Mouse (Mus musculus) lung, postnatal 14 days (tissue): ENCODE data around the gene Pnpla6.

Experiments
- DNase-seq: peaks from one replicate; pipeline ENCODE4 v3.0.0; 2021

The Pnpla6 gene

GRCm38 (mm10) chr8:3515260-3515671 lies at the start of gene Pnpla6:
Gene Pnpla6 (plus strand): TSS chr8:3515384.
- peak; percentile 92 for DNase-seq

DNA sequence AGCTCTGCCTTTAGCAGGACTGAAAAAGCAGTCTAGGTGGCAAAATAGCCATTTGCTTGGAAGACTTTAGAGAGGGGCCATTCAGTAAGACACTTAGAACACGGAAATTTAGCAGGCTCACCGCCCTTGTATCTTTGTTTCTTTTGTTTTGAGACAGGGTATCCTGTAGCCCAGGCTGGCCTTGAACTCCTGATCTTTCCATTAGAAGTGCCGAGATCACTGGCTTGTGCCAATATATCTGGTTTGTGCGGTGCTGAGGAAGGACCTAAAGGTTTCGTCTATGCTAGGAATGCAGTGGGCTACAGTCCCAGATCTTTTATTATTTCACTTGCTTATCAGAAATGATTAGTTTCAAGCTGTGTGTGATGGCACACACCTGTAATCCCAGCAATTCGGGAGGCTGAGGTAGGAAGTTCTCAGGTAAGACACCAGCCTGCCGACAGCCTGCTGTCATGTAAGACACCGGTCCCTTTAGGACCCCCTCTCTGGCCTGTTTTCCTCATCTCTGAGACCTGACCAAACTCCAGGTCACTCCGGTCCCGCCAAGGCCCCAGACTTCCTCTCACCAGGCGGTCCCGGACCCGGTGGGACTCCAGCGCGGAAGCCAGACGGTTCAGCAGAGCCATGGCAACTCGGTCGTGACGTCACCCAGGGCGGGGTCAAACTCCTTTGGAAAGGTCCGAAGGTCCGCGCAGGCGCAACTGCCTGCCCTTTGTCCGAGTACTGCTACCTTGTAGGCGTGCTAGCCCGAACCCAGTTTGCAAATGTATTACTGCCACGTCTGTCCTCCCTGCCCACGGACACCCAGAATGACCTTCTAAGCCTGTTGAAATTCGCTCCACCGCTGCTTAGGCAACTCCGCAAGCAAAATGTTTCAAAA lies 47.9 kb upstream of the Pnpla6 start, which contains the start of gene Pex11g:
Pex11g (minus strand) TSS at position 675 of the 880 bp plus-strand sequence.
- DNase-seq: peak; percentile 100

DNA sequence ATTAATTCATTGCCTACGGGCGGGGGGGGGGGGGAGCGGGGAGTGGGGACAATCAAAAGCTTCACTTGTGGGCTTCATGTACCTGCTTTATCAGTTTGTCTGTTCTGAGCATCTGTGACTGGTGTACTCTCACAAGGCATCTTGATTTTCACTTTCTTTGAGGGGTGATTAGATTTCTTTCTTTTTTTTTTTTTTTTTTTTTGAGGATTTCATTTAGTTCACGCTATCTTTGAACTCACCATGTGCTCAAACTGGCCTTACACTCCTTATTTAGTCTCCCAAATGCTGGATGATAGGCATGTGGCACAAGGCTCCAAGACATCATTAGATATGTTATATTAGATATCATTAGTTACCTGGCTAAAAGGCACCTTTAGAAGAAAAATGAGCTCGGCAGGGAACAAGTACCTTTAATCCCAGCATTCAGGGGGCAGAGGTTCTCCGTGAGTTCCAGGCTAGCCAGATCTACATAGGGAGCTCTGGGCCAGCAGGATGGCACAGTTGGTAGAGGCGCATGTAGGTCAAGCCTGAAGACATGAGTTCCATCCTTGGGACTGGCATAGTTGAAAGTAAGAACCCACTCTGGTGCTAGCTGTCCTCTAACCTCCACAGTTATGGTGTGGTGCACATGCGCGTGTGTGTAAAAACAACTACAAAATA lies 47.2 kb upstream of the Pnpla6 start:
- DNase-seq: no peak

DNA sequence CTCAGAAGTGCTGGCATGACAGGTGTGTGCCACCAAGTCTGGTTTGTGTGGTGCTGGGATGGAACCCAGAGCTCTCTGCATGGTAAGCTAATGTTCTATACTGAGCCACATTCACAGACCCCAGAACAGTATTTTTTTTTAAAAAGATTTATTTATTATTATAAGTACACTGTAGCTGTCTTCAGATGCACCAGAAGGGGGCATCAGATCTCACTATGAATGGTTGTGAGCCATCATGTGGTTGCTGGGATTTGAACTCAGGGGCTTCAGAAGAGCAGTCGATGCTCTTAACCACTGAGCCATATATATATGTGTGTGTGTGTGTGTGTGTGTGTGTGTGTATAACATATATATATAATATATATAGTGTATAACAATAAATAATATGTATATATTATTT lies 46.3 kb upstream of the Pnpla6 start:
- DNase-seq: no peak

GRCm38 (mm10) chr8:3470562-3470961 lies 44.6 kb upstream of the Pnpla6 start, which contains the start of gene Tex45:
Gene Tex45 (plus strand): TSS chr8:3470862.
- DNase-seq: no peak

- no peak for DNase-seq
Observed at GRCm38 (mm10) chr8:3475715-3476429, 39.3 kb upstream of the Pnpla6 start.

DNA sequence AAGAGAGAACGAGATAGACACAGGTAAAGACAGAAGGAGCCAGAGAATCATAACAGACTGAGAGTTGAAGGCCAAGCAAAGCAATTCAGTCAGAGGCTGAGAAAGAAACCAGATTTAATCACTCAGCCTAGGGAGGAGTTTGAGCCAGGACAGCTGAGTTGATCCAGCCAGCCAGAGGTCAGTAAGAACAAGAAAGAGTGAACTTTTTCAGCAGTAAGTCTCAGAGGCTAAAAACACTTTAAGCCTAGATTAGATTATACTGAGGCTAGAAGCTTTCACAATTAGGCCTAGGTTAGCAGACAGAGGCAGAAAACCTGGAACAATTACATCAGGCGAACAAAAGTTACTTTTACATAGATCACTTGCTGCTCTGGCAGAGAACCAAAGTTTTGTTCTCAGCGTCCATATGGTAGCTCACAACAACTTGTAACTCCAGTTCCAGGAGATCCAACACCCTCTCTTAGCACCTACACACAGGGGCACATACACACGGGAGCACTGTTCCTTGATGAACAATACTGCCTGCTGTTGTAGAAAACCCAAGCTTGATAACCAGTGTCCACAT lies 34.9 kb upstream of the Pnpla6 start:
- no peak for DNase-seq

DNA sequence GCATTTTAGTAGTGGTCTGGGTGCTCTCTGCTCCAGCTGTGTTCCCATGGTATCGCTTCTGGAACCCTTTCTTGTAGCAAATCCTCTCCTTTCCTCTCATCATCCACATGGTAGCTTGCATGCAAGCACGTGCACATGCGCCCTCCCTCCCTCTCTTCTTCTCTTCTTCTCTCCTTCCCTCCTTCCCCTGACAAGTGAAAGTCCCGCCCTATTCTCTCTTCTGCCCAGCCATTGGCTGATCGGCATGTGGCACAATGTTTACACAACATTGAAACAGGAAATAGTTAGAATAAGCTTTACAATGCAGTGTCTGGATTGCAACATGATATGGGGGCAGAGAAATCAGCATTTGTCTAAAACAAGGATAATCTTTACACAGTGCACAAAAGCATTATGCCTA lies 33.6 kb upstream of the Pnpla6 start:
- no peak for DNase-seq

GRCm38 (mm10) chr8:3482240-3482740 lies 32.9 kb upstream of the Pnpla6 start:
- DNase-seq: no peak

DNA sequence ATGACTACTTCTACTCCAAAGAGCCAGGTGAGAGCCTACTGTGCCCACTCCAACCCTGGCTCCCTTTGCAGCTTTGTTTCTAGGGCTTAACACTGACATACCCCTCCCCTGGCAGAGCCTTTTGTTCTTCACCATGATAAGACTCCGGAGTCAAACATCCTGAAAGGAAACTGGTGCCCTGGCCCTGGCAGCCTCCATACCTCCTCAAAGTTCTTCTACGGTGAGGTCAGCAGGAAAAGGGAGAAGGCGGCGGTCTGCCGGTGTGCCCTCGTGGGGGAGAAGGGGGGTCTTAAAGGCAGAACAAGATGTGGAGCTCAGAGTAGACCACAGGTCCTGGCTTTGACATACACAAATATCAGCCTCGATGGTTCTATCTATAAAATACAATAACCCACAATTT lies 31.6 kb upstream of the Pnpla6 start:
- DNase-seq: peak; percentile 32

DNA sequence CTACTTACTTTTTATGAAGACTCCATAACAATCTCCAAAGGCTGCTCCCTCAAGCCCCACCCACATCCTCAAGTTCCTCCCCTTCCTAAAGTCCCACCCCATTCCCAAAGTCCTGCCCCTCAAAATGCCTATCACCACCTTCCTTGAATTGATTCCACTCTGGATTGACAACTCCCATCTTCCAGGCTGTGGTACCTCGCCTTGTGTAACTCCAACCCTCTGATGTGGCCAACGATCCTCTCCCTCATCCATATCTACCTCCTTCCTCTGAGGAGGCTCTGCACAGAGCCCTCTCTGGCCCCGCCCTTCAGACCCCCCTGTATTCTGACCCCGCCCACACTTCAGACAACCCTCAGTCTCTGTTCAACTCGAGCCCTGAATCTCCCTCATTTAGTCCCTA lies 30.0 kb upstream of the Pnpla6 start:
- DNase-seq: no peak

DNA sequence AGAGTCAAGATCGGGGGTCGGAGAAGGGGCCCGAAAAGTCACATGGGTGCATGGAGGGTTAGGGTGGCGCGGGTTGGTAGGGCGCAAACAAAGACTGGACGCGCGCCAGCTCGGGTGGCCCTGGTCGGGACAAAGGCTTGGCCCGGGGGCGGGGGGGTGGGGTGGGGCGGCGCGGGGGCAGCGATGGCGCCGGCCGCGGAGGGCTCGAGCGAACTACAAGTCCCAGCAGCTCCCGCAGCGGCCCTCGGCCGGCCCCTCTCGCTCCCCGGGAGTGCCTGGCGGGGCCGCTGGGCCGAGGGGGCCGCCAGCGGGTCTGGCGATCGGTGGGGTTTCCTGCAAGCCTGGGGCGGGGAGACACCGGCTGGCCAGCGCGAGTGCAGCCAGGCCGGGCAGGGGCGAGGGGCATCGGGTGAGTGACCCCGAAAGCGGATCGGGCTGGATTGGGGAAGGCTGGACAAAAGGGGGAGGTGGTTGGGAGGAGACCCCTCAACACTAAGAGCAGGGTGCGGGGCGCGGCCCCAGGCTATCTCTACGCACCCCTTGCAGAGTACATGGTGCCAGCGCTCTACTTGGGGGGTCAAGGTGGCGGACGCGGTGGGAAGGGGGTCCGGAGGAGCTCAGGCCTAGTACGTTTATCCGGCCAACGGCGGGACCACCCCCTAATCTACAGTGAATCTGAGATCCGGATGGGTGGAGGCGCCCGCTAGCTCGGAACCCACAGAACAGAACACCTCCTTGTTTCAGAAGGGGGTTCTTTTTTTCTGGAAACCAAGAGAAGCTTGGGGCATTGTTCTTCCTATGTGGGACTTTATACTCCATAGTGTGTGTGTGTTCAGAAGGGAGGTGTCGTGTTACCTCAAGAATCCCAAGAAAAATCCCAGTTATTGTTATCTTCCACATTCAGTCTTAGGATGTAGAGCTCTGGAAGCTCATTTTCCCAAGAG lies 22.0 kb upstream of the Pnpla6 start, which contains the start of gene Zfp358:
Zfp358 (plus strand) TSS at position 238 of the 944 bp plus-strand sequence.
- peak; percentile 82 for DNase-seq

DNA sequence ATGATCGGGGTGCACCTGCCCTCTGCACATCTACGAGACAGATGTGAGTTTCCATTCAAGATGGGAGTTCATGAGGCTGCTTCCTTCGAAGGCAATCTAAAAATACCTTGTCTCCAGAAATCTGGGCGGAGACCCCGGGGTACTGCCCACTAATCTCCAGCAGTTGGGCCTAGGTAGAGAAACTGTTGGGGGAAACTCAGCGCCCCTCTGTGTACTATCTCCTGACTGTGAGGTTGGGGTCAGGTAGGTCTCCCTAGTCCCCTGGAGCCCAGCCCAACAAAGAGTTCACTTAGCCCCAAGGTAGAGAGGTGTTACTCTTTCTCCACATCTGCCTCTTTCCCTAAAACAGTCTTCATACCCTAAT lies 21.4 kb upstream of the Pnpla6 start:
- DNase-seq: no peak

GRCm38 (mm10) chr8:3495578-3496427 lies 19.4 kb upstream of the Pnpla6 start:
- DNase-seq: no peak

DNA sequence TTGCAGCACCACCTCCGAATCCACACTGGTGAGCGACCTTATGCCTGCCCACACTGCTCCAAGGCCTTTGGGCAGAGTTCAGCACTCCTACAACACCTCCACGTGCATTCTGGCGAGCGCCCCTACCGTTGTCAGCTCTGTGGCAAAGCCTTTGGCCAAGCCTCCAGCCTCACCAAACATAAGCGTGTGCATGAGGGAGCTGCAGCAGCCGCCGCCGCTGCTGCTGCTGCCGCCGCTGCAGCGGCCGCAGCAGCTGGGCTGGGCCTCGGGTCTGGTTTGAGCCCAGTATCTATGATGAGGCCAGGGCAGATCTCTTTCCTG lies 18.8 kb upstream of the Pnpla6 start:
- no peak for DNase-seq

- DNase-seq: no peak
Observed at GRCm38 (mm10) chr8:3498583-3498982, 16.6 kb upstream of the Pnpla6 start.

GRCm38 (mm10) chr8:3499751-3500150 lies 15.4 kb upstream of the Pnpla6 start:
- no peak for DNase-seq

- DNase-seq: peak; percentile 98
Observed at GRCm38 (mm10) chr8:3500235-3501090, 14.7 kb upstream of the Pnpla6 start, which contains the start of gene Mcoln1. Gene Mcoln1 (plus strand): TSS chr8:3500457.

- no peak for DNase-seq
Observed at GRCm38 (mm10) chr8:3502217-3502616, 13.0 kb upstream of the Pnpla6 start.
